Mouse (Mus musculus): ENCODE results near the gene Hoxc13. TPM values are rescaled to one million over a fixed set of nuclear protein-coding genes. Genes with fewer than 3 reads are reported as not detected.

The Hoxc13 gene
- total RNA-seq, 2 experiments from 2014 or later = not detected

Small RNA genes lying within 50 kb of the gene (microRNA-seq; reads per million reads assigned to microRNA genes)
- gene Mir196a-2 (ENCODE audit: borderline number of aligned reads in 2 of 2) = 151 to 175 reads per million in 2 experiments

Other genes with a start within 250 kb of the Hoxc13 start
- gene Atp5g2, start 248.8 kb upstream of the Hoxc13 start, total RNA-seq (2021) = 10 to 100 TPM; 18.3 to 19.4 TPM
- 100 to 1,000 TPM in 1 of 2 experiments, 10 to 100 TPM in 1; 95.4 to 106 TPM for gene Calcoco1, start 198.9 kb upstream of the Hoxc13 start, total RNA-seq (2021)
- not detected for gene Hoxc12, start 15.7 kb downstream of the Hoxc13 start, total RNA-seq (2021)
- gene Hoxc11, start 33.3 kb downstream of the Hoxc13 start, total RNA-seq (2021) = not detected
- gene Hoxc10, start 45.7 kb downstream of the Hoxc13 start, total RNA-seq (2021) = under 1 TPM; 0.20 to 0.67 TPM
- gene Hoxc5, start 46.3 kb downstream of the Hoxc13 start, total RNA-seq (2021) = 1 to 10 TPM; 7.0 to 7.5 TPM
- gene Hoxc9, start 55.3 kb downstream of the Hoxc13 start, total RNA-seq (2021) = 1 to 10 TPM in 1 of 2 experiments, under 1 TPM in 1; 0.66 to 1.4 TPM
- gene Hoxc8, start 69.5 kb downstream of the Hoxc13 start, total RNA-seq (2021) = 10 to 100 TPM; 30.8 to 34.8 TPM
- gene Hoxc6, start 77.2 kb downstream of the Hoxc13 start, total RNA-seq (2021) = 10 to 100 TPM; 47.9 to 59.3 TPM
- gene Hoxc4, start 97.8 kb downstream of the Hoxc13 start, total RNA-seq (2021) = 1 to 10 TPM; 5.0 to 7.3 TPM
- gene Smug1, start 246.0 kb downstream of the Hoxc13 start, total RNA-seq (2021) = 10 to 100 TPM; 12.5 to 13.2 TPM